Mouse (Mus musculus): ENCODE data around the gene Retnla.

DNA sequence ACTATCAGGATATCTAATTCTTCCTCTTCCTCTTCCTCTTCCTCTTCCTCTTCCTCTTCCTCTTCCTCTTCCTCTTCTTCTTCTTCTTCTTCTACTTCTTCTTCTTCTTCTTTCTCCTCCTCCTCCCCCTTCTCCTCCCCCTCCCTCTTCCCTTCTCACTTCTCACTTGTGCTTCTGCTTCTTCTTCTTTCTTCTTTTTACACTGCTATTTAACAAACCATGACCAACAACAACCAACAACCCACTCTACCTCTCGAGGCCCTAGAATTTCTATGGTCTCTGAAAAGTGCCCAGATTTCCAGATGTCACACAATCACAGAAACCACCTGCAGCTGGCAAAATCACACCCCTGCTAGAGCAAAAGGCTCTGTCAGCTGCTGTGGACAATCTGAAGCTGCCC is 14.7 kb upstream of the Retnla start:
- TF ChIP-seq CTCF (IDR thresholded peaks at IDR 0.05; ENCODE audit: insufficient read depth, low read length) (no peak), POLR2A (IDR thresholded peaks at IDR 0.05; ENCODE audit: borderline replicate concordance, extremely low read depth, low read depth, low read length) (no peak)

Data from lung, adult 2 months (tissue).